9 mouse cellular contexts compared by ENCODE assay signal in genomic region chr4:147918459-147919121, GRCm38 (mm10). TPM values are rescaled to one million over a fixed set of nuclear protein-coding genes. Genes with fewer than 3 reads are reported as not detected.
DNase-seq lines count a peak whose midpoint lies in the region; ATAC-seq and TF ChIP-seq lines count a peak whose summit lies in the region.
"Had no signal": no experiment of that assay in that cellular context is flagged by ENCODE, and none has a peak within 500 bp of the region (broad histone marks: within the 10 kb centered on the region; RNA-seq: fewer than 3 reads in every experiment).

No protein-coding gene starts in this region.

- H3K4me3 ChIP-seq in heart, adult 2 months = no peak overlapping the region
- H3K4me3 ChIP-seq in heart, embryonic 11.5 days (ENCODE audit: low read depth, low read length) = no peak overlapping the region
- no peak overlapping the region for H3K4me3 ChIP-seq in G1E (ENCODE audit: low read depth, low read length)
- no peak overlapping the region for H3K4me3 ChIP-seq in embryonic facial prominence, embryonic 14.5 days (ENCODE audit: low read depth, low read length)
- no peak overlapping the region for H3K4me3 ChIP-seq in kidney, embryonic 16.5 days (ENCODE audit: low read length)
- H3K4me3 ChIP-seq: limb, embryonic 15.5 days had no signal

- TF ChIP-seq EP300 in heart, adult 2 months (IDR thresholded peaks at IDR 0.05; ENCODE audit: insufficient read depth, low read depth, low read length) = no peak

- ATAC-seq in heart, embryonic 11.5 days (replicated peaks; ENCODE audit: insufficient number of reproducible peaks, low FRiP score, low TSS enrichment) = no peak
- ATAC-seq in G1E (ENCODE audit: extremely low read depth, insufficient number of reproducible peaks, low FRiP score, poor library complexity, severe bottlenecking) = peak; percentile 48; the same call in 1 of the 2 replicates
- no peak for ATAC-seq in embryonic facial prominence, embryonic 14.5 days (ENCODE audit: low read depth)
- ATAC-seq in kidney, embryonic 16.5 days (ENCODE audit: low FRiP score, low TSS enrichment) = peak; percentile 39; the same call in 1 of the 2 replicates
- ATAC-seq in megakaryocyte, adult 5-6 weeks (ENCODE audit: poor library complexity, severe bottlenecking) = peak; percentile 85

- intact Hi-C loops in heart, adult 2 months (cut with DNase I) = loop anchor here (2.0 kb wide), 1 partner anchor 34 kb away; no protein-coding TSS in a partner anchor

- no peak overlapping the region for H3K27ac ChIP-seq in heart, adult 2 months
- no peak overlapping the region for H3K27ac ChIP-seq in heart, embryonic 11.5 days (ENCODE audit: low read depth, low read length)
- no peak overlapping the region for H3K27ac ChIP-seq in embryonic facial prominence, embryonic 14.5 days (replicated peaks; ENCODE audit: low read depth, low read length)
- no peak overlapping the region for H3K27ac ChIP-seq in kidney, embryonic 16.5 days (ENCODE audit: low read length)
- H3K27ac ChIP-seq: limb, embryonic 15.5 days had no signal

- H3K4me2 ChIP-seq in heart, embryonic 11.5 days = no peak overlapping the region
- no peak overlapping the region for H3K4me2 ChIP-seq in embryonic facial prominence, embryonic 14.5 days (ENCODE audit: low read depth, low read length)
- no peak overlapping the region for H3K4me2 ChIP-seq in kidney, embryonic 16.5 days (replicated peaks; ENCODE audit: low read depth, low read length)
- H3K4me2 ChIP-seq: limb, embryonic 15.5 days had no signal

- H3K36me3 ChIP-seq in heart, adult 2 months (ENCODE audit: control insufficient read depth, insufficient read depth, low read length) = no peaks in the 10 kb centered on the region
- H3K36me3 ChIP-seq in heart, embryonic 11.5 days (ENCODE audit: control insufficient read depth, insufficient read depth, low read length) = peaks cover 18% of the 10 kb centered on the region
- no peaks in the 10 kb centered on the region for H3K36me3 ChIP-seq in G1E (replicated peaks)
- H3K36me3 ChIP-seq in embryonic facial prominence, embryonic 14.5 days (ENCODE audit: control insufficient read depth, insufficient read depth, low read length) = peaks cover 75% of the 10 kb centered on the region
- H3K36me3 ChIP-seq in kidney, embryonic 16.5 days (ENCODE audit: insufficient read depth, low read length) = peaks cover 24% of the 10 kb centered on the region

- no peak for DNase-seq in heart, adult 2 months
- peak; percentile 72 for DNase-seq in 416B (ENCODE audit: low read depth)
- DNase-seq in G1E (ENCODE audit: low spot score) = peak; percentile 17
- peak; percentile 58 for DNase-seq in embryonic facial prominence, embryonic 14.5 days (ENCODE audit: low spot score)
- no peak for DNase-seq in cerebellum, adult 9-10 months

- TF ChIP-seq CTCF in heart, adult 2 months (IDR thresholded peaks at IDR 0.05) = peak; percentile 78
- TF ChIP-seq CTCF in G1E (IDR thresholded peaks at IDR 0.05; ENCODE audit: low read depth, low read length) = peak; percentile 24; the same call in 1 of the 2 replicates

- no peak overlapping the region for H3K9ac ChIP-seq in heart, adult 2 months (ENCODE audit: low read depth, low read length)
- H3K9ac ChIP-seq in heart, embryonic 11.5 days (ENCODE audit: low read depth, low read length) = no peak overlapping the region
- no peak overlapping the region for H3K9ac ChIP-seq in embryonic facial prominence, embryonic 14.5 days (ENCODE audit: low read depth, low read length)
- H3K9ac ChIP-seq in kidney, embryonic 16.5 days (replicated peaks; ENCODE audit: low read length) = no peak overlapping the region
- H3K9ac ChIP-seq: limb, embryonic 15.5 days had no signal

- H3K79me2 ChIP-seq in heart, adult 2 months (replicated peaks; ENCODE audit: control insufficient read depth, insufficient read depth, low read length) = no peaks in the 10 kb centered on the region

- no peaks in the 10 kb centered on the region for H3K4me1 ChIP-seq in heart, adult 2 months (ENCODE audit: control insufficient read depth, insufficient read depth, low read length)
- no peaks in the 10 kb centered on the region for H3K4me1 ChIP-seq in heart, embryonic 11.5 days (ENCODE audit: control insufficient read depth, insufficient read depth, low read length)
- H3K4me1 ChIP-seq in G1E (ENCODE audit: insufficient read depth, low read depth, low read length) = peaks cover 5% of the 10 kb centered on the region; the same call in 1 of the 2 replicates
- no peaks in the 10 kb centered on the region for H3K4me1 ChIP-seq in embryonic facial prominence, embryonic 14.5 days (ENCODE audit: control insufficient read depth, insufficient read depth, low read length)
- H3K4me1 ChIP-seq in kidney, embryonic 16.5 days (ENCODE audit: insufficient read depth, low read length) = no peaks in the 10 kb centered on the region
- H3K4me1 ChIP-seq: limb, embryonic 15.5 days had no signal

- WGBS in heart, adult 2 months = 58% methylated on average over 7 of the region's 7 CpGs
- WGBS in heart, embryonic 11.5 days (ENCODE audit: insufficient replicate concordance) = 61% methylated on average over 7 of the region's 7 CpGs
- WGBS in embryonic facial prominence, embryonic 14.5 days = 56% methylated on average over 7 of the region's 7 CpGs
- whole genome bisulfite sequencing in kidney, embryonic 16.5 days = 63% methylated on average over 7 of the region's 7 CpGs

- no peaks in the 10 kb centered on the region for H3K9me3 ChIP-seq in heart, embryonic 11.5 days (replicated peaks; ENCODE audit: control insufficient read depth, low read length)
- no peaks in the 10 kb centered on the region for H3K9me3 ChIP-seq in G1E (replicated peaks)
- no peaks in the 10 kb centered on the region for H3K9me3 ChIP-seq in embryonic facial prominence, embryonic 14.5 days (ENCODE audit: control insufficient read depth, low read length)
- H3K9me3 ChIP-seq in kidney, embryonic 16.5 days (ENCODE audit: low read length) = no peaks in the 10 kb centered on the region
- H3K9me3 ChIP-seq: limb, embryonic 15.5 days had no signal

- H3K27me3 ChIP-seq in heart, adult 2 months (ENCODE audit: control insufficient read depth, insufficient read depth, low read length) = no peaks in the 10 kb centered on the region
- H3K27me3 ChIP-seq in heart, embryonic 11.5 days (ENCODE audit: control insufficient read depth, insufficient read depth, low read length) = no peaks in the 10 kb centered on the region
- peaks cover 10% of the 10 kb centered on the region for H3K27me3 ChIP-seq in G1E (ENCODE audit: insufficient read depth, low read length)
- H3K27me3 ChIP-seq in embryonic facial prominence, embryonic 14.5 days (replicated peaks; ENCODE audit: control insufficient read depth, insufficient read depth, low read length) = no peaks in the 10 kb centered on the region
- no peaks in the 10 kb centered on the region for H3K27me3 ChIP-seq in kidney, embryonic 16.5 days (ENCODE audit: insufficient read depth, low read length)
- H3K27me3 ChIP-seq: limb, embryonic 15.5 days had no signal

- no peak for TF ChIP-seq POLR2A in heart, adult 2 months (IDR thresholded peaks at IDR 0.05; ENCODE audit: insufficient read depth, low read depth, low read length)

RNA-seq across cellular contexts. Expression of gene Mfn2, which starts 14.1 kb away (rescaled TPM):
- 100 to 1,000 TPM; 626 to 697 TPM for total RNA-seq in heart, adult 2 months (2021)
- polyA plus RNA-seq in heart, adult 2 months (2012; rRNA removed) = 395 and 619 TPM in 2 replicates
- 61.8 and 95.4 TPM in 2 replicates for polyA plus RNA-seq in heart, embryonic 11.5 days (2014; fragmentation: Nextera tagmentation; extraction: Ambion mirVana)
- total RNA-seq in G1E (2014; fragmentation: Nextera tagmentation) = 18.6 and 21.0 TPM in 2 replicates
- total RNA-seq in G1E (2017) = 14.8 and 18.3 TPM in 2 replicates
- 14.6 and 18.9 TPM in 2 replicates for polyA plus RNA-seq in G1E (2012)
- polyA plus RNA-seq in embryonic facial prominence, embryonic 14.5 days (2014; fragmentation: Nextera tagmentation; extraction: Ambion mirVana) = 37.0 and 37.5 TPM in 2 replicates
- polyA plus RNA-seq in kidney, embryonic 16.5 days (2015; fragmentation: Nextera tagmentation; extraction: Ambion mirVana) = 45.4 and 47.1 TPM in 2 replicates
- total RNA-seq in megakaryocyte, adult 5-6 weeks (2015) = 12.5 and 12.7 TPM in 2 replicates
- 15.7 and 17.4 TPM in 2 replicates for total RNA-seq in megakaryocyte, adult 5-6 weeks (2017)

RNA-seq across cellular contexts. Expression of gene Plod1, which starts 18.0 kb away (rescaled TPM):
- total RNA-seq in heart, adult 2 months (2021) = 10 to 100 TPM; 62.4 to 65.8 TPM
- polyA plus RNA-seq in heart, adult 2 months (2012; rRNA removed) = 88.6 and 123 TPM in 2 replicates
- 40.1 and 50.2 TPM in 2 replicates for polyA plus RNA-seq in heart, embryonic 11.5 days (2014; fragmentation: Nextera tagmentation; extraction: Ambion mirVana)
- total RNA-seq in G1E (2014; fragmentation: Nextera tagmentation) = 0.44 and 2.3 TPM in 2 replicates
- total RNA-seq in G1E (2017) = 2.9 and 4.6 TPM in 2 replicates
- polyA plus RNA-seq in G1E (2012) = 0.75 and 0.90 TPM in 2 replicates
- polyA plus RNA-seq in embryonic facial prominence, embryonic 14.5 days (2014; fragmentation: Nextera tagmentation; extraction: Ambion mirVana) = 83.8 and 102 TPM in 2 replicates
- polyA plus RNA-seq in kidney, embryonic 16.5 days (2015; fragmentation: Nextera tagmentation; extraction: Ambion mirVana) = 58.6 and 61.5 TPM in 2 replicates
- 10.5 TPM in 2 replicates for total RNA-seq in megakaryocyte, adult 5-6 weeks (2015)
- 22.9 and 25.7 TPM in 2 replicates for total RNA-seq in megakaryocyte, adult 5-6 weeks (2017)

RNA-seq across cellular contexts. Expression of gene 2510039O18Rik, which starts 22.1 kb away (rescaled TPM):
- 10 to 100 TPM; 38.9 to 41.9 TPM for total RNA-seq in heart, adult 2 months (2021)
- 41.2 and 42.3 TPM in 2 replicates for polyA plus RNA-seq in heart, adult 2 months (2012; rRNA removed)
- 16.4 and 16.5 TPM in 2 replicates for polyA plus RNA-seq in heart, embryonic 11.5 days (2014; fragmentation: Nextera tagmentation; extraction: Ambion mirVana)
- total RNA-seq in G1E (2014; fragmentation: Nextera tagmentation) = 27.5 and 33.5 TPM in 2 replicates
- 31.5 and 37.2 TPM in 2 replicates for total RNA-seq in G1E (2017)
- 84.0 and 84.6 TPM in 2 replicates for polyA plus RNA-seq in G1E (2012)
- 23.0 and 23.4 TPM in 2 replicates for polyA plus RNA-seq in embryonic facial prominence, embryonic 14.5 days (2014; fragmentation: Nextera tagmentation; extraction: Ambion mirVana)
- 10.4 and 13.9 TPM in 2 replicates for polyA plus RNA-seq in kidney, embryonic 16.5 days (2015; fragmentation: Nextera tagmentation; extraction: Ambion mirVana)
- total RNA-seq in megakaryocyte, adult 5-6 weeks (2015) = 39.4 and 41.4 TPM in 2 replicates
- total RNA-seq in megakaryocyte, adult 5-6 weeks (2017) = 42.1 and 45.5 TPM in 2 replicates

RNA-seq across cellular contexts. Expression of gene Fv1, which starts 49.8 kb away (rescaled TPM):
- total RNA-seq in heart, adult 2 months (2021) = 10 to 100 TPM; 21.1 to 22.8 TPM
- polyA plus RNA-seq in heart, adult 2 months (2012; rRNA removed) = 3.3 and 14.3 TPM in 2 replicates
- 7.2 and 10.8 TPM in 2 replicates for polyA plus RNA-seq in heart, embryonic 11.5 days (2014; fragmentation: Nextera tagmentation; extraction: Ambion mirVana)
- total RNA-seq in G1E (2014; fragmentation: Nextera tagmentation) (not detected in 2 replicates), G1E (2017) (not detected in 2 replicates)
- polyA plus RNA-seq in G1E (2012) = not detected in 2 replicates
- 5.2 and 5.5 TPM in 2 replicates for polyA plus RNA-seq in embryonic facial prominence, embryonic 14.5 days (2014; fragmentation: Nextera tagmentation; extraction: Ambion mirVana)
- polyA plus RNA-seq in kidney, embryonic 16.5 days (2015; fragmentation: Nextera tagmentation; extraction: Ambion mirVana) = 12.9 and 13.1 TPM in 2 replicates
- 2.5 and 6.6 TPM in 2 replicates for total RNA-seq in megakaryocyte, adult 5-6 weeks (2015)
- total RNA-seq in megakaryocyte, adult 5-6 weeks (2017) = 11.5 and 15.3 TPM in 2 replicates

RNA-seq across cellular contexts. Expression of gene Miip, which starts 50.0 kb away (rescaled TPM):
- 1 to 10 TPM; 5.4 to 7.4 TPM for total RNA-seq in heart, adult 2 months (2021)
- 24.8 and 26.0 TPM in 2 replicates for polyA plus RNA-seq in heart, adult 2 months (2012; rRNA removed)
- 23.9 and 24.9 TPM in 2 replicates for polyA plus RNA-seq in heart, embryonic 11.5 days (2014; fragmentation: Nextera tagmentation; extraction: Ambion mirVana)
- not detected in 2 replicates for total RNA-seq in G1E (2014; fragmentation: Nextera tagmentation)
- 0.05 TPM in 1 of 2 replicates, not detected in the other for total RNA-seq in G1E (2017)
- polyA plus RNA-seq in G1E (2012) = 0.06 TPM in 1 of 2 replicates, not detected in the other
- 23.9 and 25.6 TPM in 2 replicates for polyA plus RNA-seq in embryonic facial prominence, embryonic 14.5 days (2014; fragmentation: Nextera tagmentation; extraction: Ambion mirVana)
- 55.3 and 55.4 TPM in 2 replicates for polyA plus RNA-seq in kidney, embryonic 16.5 days (2015; fragmentation: Nextera tagmentation; extraction: Ambion mirVana)
- total RNA-seq in megakaryocyte, adult 5-6 weeks (2015) = 47.8 and 52.8 TPM in 2 replicates
- total RNA-seq in megakaryocyte, adult 5-6 weeks (2017) = 61.5 and 72.5 TPM in 2 replicates

Comparison
In these comparisons a context has a peak if more than half of its experiments do, and no peak if none do; other contexts are left out.
1. DNase-seq: peak in 416B (single experiment), G1E (single experiment) and embryonic facial prominence, embryonic 14.5 days (single experiment); none in heart, adult 2 months (0 of 2) and cerebellum, adult 9-10 months (single experiment).
2. ATAC-seq: peak in G1E (single experiment), kidney, embryonic 16.5 days (single experiment) and megakaryocyte, adult 5-6 weeks (single experiment); none in heart, embryonic 11.5 days (single experiment) and embryonic facial prominence, embryonic 14.5 days (single experiment).
3. RNA of gene Plod1, which starts 18.0 kb away (polyA plus RNA-seq): 88.6 to 123 TPM in heart, adult 2 months, 83.8 to 102 TPM in embryonic facial prominence, embryonic 14.5 days, 58.6 to 61.5 TPM in kidney, embryonic 16.5 days and 40.1 to 50.2 TPM in heart, embryonic 11.5 days; 0.75 to 0.90 TPM in G1E; every median in the first group is over 10 times any median in the second.